Mouse (Mus musculus): ENCODE results near the gene Tmem238l. TPM values are rescaled to one million over a fixed set of nuclear protein-coding genes. Genes with fewer than 3 reads are reported as not detected.

The Tmem238l gene
- total RNA-seq, 1 experiment from 2014 or later = not detected

GRCm38 (mm10) chr11:67010430-67010829 is 54.0 kb downstream of the Tmem238l start:
- no peak for ATAC-seq (ENCODE audit: extremely low read depth, insufficient number of reproducible peaks, low FRiP score, poor library complexity, severe bottlenecking)

GRCm38 (mm10) chr11:67011635-67012034 is 55.2 kb downstream of the Tmem238l start:
- no peak for ATAC-seq (ENCODE audit: extremely low read depth, insufficient number of reproducible peaks, low FRiP score, poor library complexity, severe bottlenecking)

Other genes starting within 250 kb of the Tmem238l start
- not detected in 2 replicates for gene Pirt, start 44.7 kb upstream of the Tmem238l start, total RNA-seq (2017)
- gene Tmem220, start 68.5 kb downstream of the Tmem238l start, total RNA-seq (2017) = 1.1 and 2.8 TPM in 2 replicates
- gene Adprm, start 96.0 kb downstream of the Tmem238l start, total RNA-seq (2017) = 36.1 and 43.3 TPM in 2 replicates
- gene Sco1, start 96.0 kb downstream of the Tmem238l start, total RNA-seq (2017) = 9.9 and 14.5 TPM in 2 replicates
- not detected in 2 replicates for gene Myh3, start 121.7 kb downstream of the Tmem238l start, total RNA-seq (2017)
- not detected in 2 replicates for gene Myh2, start 214.4 kb downstream of the Tmem238l start, total RNA-seq (2017)
- gene Myh1, start 243.4 kb downstream of the Tmem238l start, total RNA-seq (2017) = not detected in 2 replicates